Mouse (Mus musculus) embryonic stem cell, embryonic (primary cell): ENCODE measurements at regions not wholly inside any gene's neighbourhood (a gene's known extent, or its start where the extent isn't known, plus 50 kb on each side); places are given as distances from the start of the nearest gene placed in this dataset.

ENCODE experiments used
- CTCF ChIA-PET, 4 experiments: fragments of 300-600 bp in 2 of 4; fragments of 350-600 bp in 2 of 4; sonication (Branson Sonifier 250); formaldehyde crosslinking; loops; one replicate each; lab custom pipeline; 2022; ENCODE audit warnings: inconsistent platforms in 2 of 4; lab: Charles Lee
- POLR2A ChIA-PET, 4 experiments: fragments of 300-600 bp in 2 of 4; fragments of 350-600 bp in 2 of 4; sonication (Branson Sonifier 250); formaldehyde crosslinking; loops; one replicate each; lab custom pipeline; 2022; ENCODE audit warnings: antibody characterized with exemption in 4 of 4, inconsistent platforms in 1 of 4; lab: Charles Lee

DNA sequence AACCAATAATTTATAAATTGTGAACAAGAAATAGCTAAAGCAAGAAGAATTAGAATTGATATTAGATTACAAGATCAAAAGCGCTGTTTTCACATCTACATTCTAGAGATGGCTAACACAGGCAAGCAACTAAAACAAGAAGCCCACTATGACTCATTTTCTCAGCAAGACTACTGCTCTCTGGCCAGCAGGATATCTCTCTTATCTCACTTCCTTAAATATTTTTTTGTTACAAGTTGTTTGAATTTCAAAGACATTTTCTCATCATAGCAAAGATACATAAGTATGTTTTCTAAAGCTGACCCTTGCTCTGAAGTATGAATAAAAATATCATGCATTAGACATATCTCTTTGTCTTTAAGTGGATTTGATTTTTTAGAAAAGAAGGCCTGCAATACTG is 556.2 kb downstream of the Slco4c1 start:
- CTCF ChIA-PET, result no interaction called here
- POLR2A ChIA-PET, result interaction anchor here in 1 of 4 experiments (0.7 kb wide), 1 partner anchor 1929 kb away, joined by 3 read pairs; no protein-coding TSS in a partner anchor

DNA sequence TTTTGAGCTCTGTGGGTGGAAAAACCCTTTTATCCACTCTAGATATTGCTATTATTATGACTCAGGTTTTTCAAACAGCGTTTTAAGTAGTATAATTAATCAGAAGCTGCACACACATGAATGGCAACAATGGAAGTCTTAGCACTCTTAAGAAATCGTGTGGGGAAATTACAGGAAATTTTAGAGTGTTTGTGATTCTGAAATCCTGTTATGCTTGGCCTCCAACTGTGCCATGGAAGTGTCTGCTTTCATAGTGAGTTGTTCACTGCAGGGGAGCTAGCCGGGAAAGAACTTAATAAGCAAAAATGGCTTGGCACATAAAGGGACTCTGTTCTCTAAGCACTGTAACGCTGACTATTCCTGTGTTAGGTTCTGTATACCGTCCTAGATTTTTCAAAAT is 570.7 kb downstream of the Slco4c1 start:
- POLR2A ChIA-PET, result no interaction called here
- CTCF ChIA-PET, result no interaction called here

DNA sequence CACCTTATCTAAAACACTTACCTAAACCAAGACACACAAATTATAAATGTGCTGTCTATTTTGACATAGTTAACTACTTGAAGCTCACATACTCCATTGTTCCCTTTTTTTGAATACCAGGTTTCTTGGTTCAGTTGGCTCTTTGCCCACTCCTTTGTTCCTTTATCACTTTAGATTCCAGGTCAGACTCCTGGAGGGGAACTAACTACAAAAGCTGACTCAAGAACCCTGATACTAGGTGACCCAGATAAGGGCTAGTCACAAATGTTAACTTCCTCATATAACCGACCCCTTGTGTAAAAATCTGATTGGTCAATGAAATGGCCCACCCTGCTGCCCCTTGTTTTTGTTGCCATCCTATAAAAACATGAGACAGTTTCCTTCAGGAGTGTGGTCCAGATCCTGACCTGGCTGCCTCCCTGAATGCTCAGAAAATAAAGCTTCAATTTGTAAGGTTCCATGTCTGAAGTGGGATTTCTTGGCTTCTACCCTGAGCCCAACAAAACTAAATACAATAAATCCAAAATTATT is 593.9 kb downstream of the Slco4c1 start:
- CTCF ChIA-PET, result no interaction called here
- POLR2A ChIA-PET, result no interaction called here

DNA sequence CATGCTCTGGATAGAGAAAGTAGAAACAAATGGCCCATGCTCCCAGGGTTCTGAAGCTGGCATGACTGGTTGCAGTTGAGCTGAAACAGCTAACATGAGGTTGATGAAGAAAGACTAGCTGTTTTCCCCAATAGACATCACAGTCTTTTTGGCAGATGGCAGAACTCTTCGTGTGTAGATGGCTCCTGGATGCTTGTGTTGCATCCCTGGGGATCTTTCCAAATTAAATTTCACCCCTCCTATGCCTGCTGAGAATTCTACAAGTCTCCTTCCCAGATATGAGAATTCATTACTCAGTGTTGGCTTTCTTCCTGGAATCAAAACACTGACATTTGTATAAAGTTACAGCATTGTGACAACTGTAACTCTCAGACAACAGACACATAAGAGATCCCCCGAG is 595.3 kb downstream of the Slco4c1 start:
- ChIA-PET CTCF (no interaction called here), POLR2A (no interaction called here)
